Mouse (Mus musculus): Measurements from ENCODE around the gene Gprc5c.

GRCm38 (mm10) chr11:114917120-114917519 lies 66.2 kb downstream of the Gprc5c start:
- TF ChIP-seq CTCF (IDR thresholded peaks at IDR 0.05; ENCODE audit: low read depth, low read length) (no peak), POLR2A (IDR thresholded peaks at IDR 0.05; ENCODE audit: insufficient read depth, low read length) (no peak)
